In the genomic region with DNA sequence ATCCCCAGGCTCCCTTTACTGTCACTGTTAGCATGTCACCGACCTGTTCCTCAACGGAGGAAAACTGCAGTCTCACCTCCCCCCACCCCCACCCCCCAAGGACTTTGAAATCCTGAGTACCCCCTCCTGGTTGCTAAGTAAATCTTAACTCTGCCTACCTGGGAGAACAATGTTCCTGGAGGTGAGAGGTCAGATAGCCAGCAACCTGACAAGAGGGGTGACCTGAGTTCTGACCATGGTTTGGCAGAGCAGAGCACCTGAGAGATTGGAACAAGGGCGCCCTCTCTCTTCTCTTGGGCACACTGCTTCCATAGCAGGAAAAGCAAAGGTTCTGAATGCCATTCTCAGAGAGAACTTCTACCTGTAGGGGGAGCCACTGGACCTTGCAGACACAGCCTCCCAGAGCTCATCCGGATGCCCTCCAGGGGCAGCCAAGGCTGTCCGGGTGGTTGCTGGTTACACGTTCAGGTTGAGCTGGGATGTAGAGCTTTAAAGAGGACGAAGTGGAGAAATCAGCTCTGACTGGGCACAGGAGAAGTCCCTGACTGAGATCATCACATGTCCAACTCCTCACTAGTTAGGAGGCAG, we compare ENCODE assay signal across 9 mouse cellular contexts. TPM values are rescaled to one million over a fixed set of nuclear protein-coding genes. Genes with fewer than 3 reads are reported as not detected.
DNase-seq lines count a peak whose midpoint lies in the region; ATAC-seq and TF ChIP-seq lines count a peak whose summit lies in the region.
"Had no signal": no experiment of that assay in that cellular context is flagged by ENCODE, and none has a peak within 500 bp of the region (broad histone marks: within the 10 kb centered on the region; RNA-seq: fewer than 3 reads in every experiment).

No protein-coding gene starts in this region.

- no peaks in the 10 kb centered on the region for H3K4me1 ChIP-seq in ES-E14 (ENCODE audit: control insufficient read depth in 2 of 2, insufficient read depth in 2 of 2, low read length in 2 of 2, poor library complexity in 1 of 2)
- H3K4me1 ChIP-seq in forebrain, postnatal 0 days (ENCODE audit: insufficient read depth): no peaks in the 10 kb centered on the region

- H3K27me3 ChIP-seq in forebrain, postnatal 0 days (ENCODE audit: insufficient read depth, low read length): peaks cover 10% of the 10 kb centered on the region; the same call in 1 of the 2 replicates

- H3K36me3 ChIP-seq in ES-E14 (ENCODE audit: control insufficient read depth, insufficient read depth, low read length, poor library complexity, severe bottlenecking): peaks cover 3% of the 10 kb centered on the region; the same call in 1 of the 2 replicates
- peaks cover 20% of the 10 kb centered on the region for H3K36me3 ChIP-seq in forebrain, postnatal 0 days (ENCODE audit: insufficient read depth)

- H3K4me2 ChIP-seq in forebrain, postnatal 0 days (ENCODE audit: low read depth): no peak overlapping the region

- TF ChIP-seq CTCF in forebrain, postnatal 0 days (IDR thresholded peaks at IDR 0.05; ENCODE audit: low read depth): peak; percentile 75

- H3K27ac ChIP-seq in ES-E14 (ENCODE audit: insufficient read depth, low read depth, low read length, poor library complexity, severe bottlenecking): no peak overlapping the region
- H3K27ac ChIP-seq in forebrain, postnatal 0 days (ENCODE audit: low read depth, low read length): no peak overlapping the region
- H3K27ac ChIP-seq: macrophage had no signal

- no peak overlapping the region for H3K4me3 ChIP-seq in ES-E14 (ENCODE audit: insufficient read depth in 1 of 2, low read depth in 1 of 2, low read length in 2 of 2, poor library complexity in 1 of 2, severe bottlenecking in 1 of 2)
- no peak overlapping the region for H3K4me3 ChIP-seq in forebrain, postnatal 0 days (ENCODE audit: low read depth, low read length)

- in situ Hi-C loops in ES-E14 (cut with MboI; ENCODE audit: low sequenced_read_pairs in 2 of 2, unreplicated experiment in 2 of 2): no loop called here

- peak; percentile 59 for ATAC-seq in forebrain, postnatal 0 days
- peak; percentile 95 for ATAC-seq in megakaryocyte progenitor cell, adult 5-6 weeks (replicated peaks; ENCODE audit: poor library complexity)

- DNase-seq in layer of hippocampus, adult 11-12 months (ENCODE audit: low spot score): peak; percentile 76
- DNase-seq in layer of hippocampus, adult 8-10 months (ENCODE audit: low spot score in 2 of 2): no peak
- DNase-seq in ES-E14 (ENCODE audit: low read depth, low spot score): peak; percentile 88
- peak; percentile 17 for DNase-seq in c-Kit-negative CD71-positive TER-119-positive erythroid progenitor cells, embryonic 14.5 days (ENCODE audit: low read depth, low spot score)
- DNase-seq in forebrain, postnatal 0 days: peak; percentile 65
- peak; percentile 82 to 83 for DNase-seq in kidney, postnatal 36 days
- DNase-seq in yolk sac, embryonic 10.5 days (ENCODE audit: low spot score): peak; percentile 73

- WGBS in forebrain, postnatal 0 days: 33% methylated on average over 7 of the region's 7 CpGs

- H3K9ac ChIP-seq in ES-E14 (ENCODE audit: insufficient read depth, low read depth, low read length, poor library complexity, severe bottlenecking): no peak overlapping the region
- H3K9ac ChIP-seq in forebrain, postnatal 0 days: no peak overlapping the region

- H3K9me3 ChIP-seq in ES-E14 (ENCODE audit: control insufficient read depth, insufficient read depth, low read depth, low read length): no peaks in the 10 kb centered on the region
- no peaks in the 10 kb centered on the region for H3K9me3 ChIP-seq in forebrain, postnatal 0 days (ENCODE audit: low read length)

TF ChIP-seq in ES-E14, 5 proteins besides CTCF, POLR2A, EP300 and RAD21:
- no peak for TF ChIP-seq HCFC1 (IDR thresholded peaks at IDR 0.05; ENCODE audit: borderline replicate concordance, insufficient read depth, low read length)
- 0 out of 2 replicates have a peak, but pooled peaks have one; percentile 19 for TF ChIP-seq ZNF384 (IDR thresholded peaks at IDR 0.05; ENCODE audit: low read depth, low read length)
- TF ChIP-seq ZC3H11A (IDR thresholded peaks at IDR 0.05; ENCODE audit: borderline replicate concordance, low read depth, low read length): 0 out of 2 replicates have a peak, but pooled peaks have one; percentile 41
TF ChIP-seq in ES-E14: peak in this region for 2.

RNA-seq across cellular contexts. Expression of gene Nsun2, which starts 40.6 kb away (rescaled TPM):
- 100 to 1,000 TPM in 2 of 4 experiments, 10 to 100 TPM in 2; 86.2 to 110 (median 100) TPM for total RNA-seq in layer of hippocampus, adult 8-10 months (2022)
- 220 TPM in 2 replicates for total RNA-seq in ES-E14 (2012; rRNA removed)
- 64.2 and 64.3 TPM in 2 replicates for total RNA-seq in forebrain, postnatal 0 days (2014; rRNA removed)
- 64.6 and 74.4 TPM in 2 replicates for polyA plus RNA-seq in forebrain, postnatal 0 days (2015; fragmentation: Nextera tagmentation; extraction: Ambion mirVana)
- total RNA-seq in megakaryocyte progenitor cell, adult 5-6 weeks (2015): 111 and 121 TPM in 2 replicates
- 197 and 244 TPM in 2 replicates for total RNA-seq in megakaryocyte progenitor cell, adult 5-6 weeks (2017)

RNA-seq across cellular contexts. Expression of gene Tent4a, which starts 41.4 kb away (rescaled TPM):
- total RNA-seq in layer of hippocampus, adult 8-10 months (2022): 10 to 100 TPM; 43.8 to 51.2 (median 47.3) TPM
- 20.0 and 22.3 TPM in 2 replicates for total RNA-seq in ES-E14 (2012; rRNA removed)
- 21.7 and 29.3 TPM in 2 replicates for total RNA-seq in forebrain, postnatal 0 days (2014; rRNA removed)
- 4.5 and 4.9 TPM in 2 replicates for polyA plus RNA-seq in forebrain, postnatal 0 days (2015; fragmentation: Nextera tagmentation; extraction: Ambion mirVana)
- 10.8 and 11.2 TPM in 2 replicates for total RNA-seq in megakaryocyte progenitor cell, adult 5-6 weeks (2015)
- 10.5 and 10.6 TPM in 2 replicates for total RNA-seq in megakaryocyte progenitor cell, adult 5-6 weeks (2017)

Comparison
In these comparisons a context has a peak if more than half of its experiments do, and no peak if none do; other contexts are left out.
1. DNase-seq: peak in layer of hippocampus, adult 11-12 months (single experiment), ES-E14 (single experiment), c-Kit-negative CD71-positive TER-119-positive erythroid progenitor cells, embryonic 14.5 days (single experiment), forebrain, postnatal 0 days (single experiment), kidney, postnatal 36 days (2 of 2) and yolk sac, embryonic 10.5 days (single experiment); none in layer of hippocampus, adult 8-10 months (0 of 2).